Mouse (Mus musculus) CD4-positive, CD25-positive, alpha-beta regulatory T cell, adult 2 months (primary cell): ENCODE measurements around the gene Knop1.

ENCODE experiments used
- DNase-seq: peaks from one replicate; pipeline ENCODE4 v3.0.0-alpha.2; 2012; ENCODE audit warnings: low read depth, low spot score

Gene Knop1

GRCm38 (mm10) chr7:118855877-118856304, at the start of gene Knop1:
TSS of gene Knop1 (minus strand) at chr7:118856254.
- no peak for DNase-seq

GRCm38 (mm10) chr7:118904530-118904929, 48.5 kb upstream of the Knop1 start:
- no peak for DNase-seq

DNA sequence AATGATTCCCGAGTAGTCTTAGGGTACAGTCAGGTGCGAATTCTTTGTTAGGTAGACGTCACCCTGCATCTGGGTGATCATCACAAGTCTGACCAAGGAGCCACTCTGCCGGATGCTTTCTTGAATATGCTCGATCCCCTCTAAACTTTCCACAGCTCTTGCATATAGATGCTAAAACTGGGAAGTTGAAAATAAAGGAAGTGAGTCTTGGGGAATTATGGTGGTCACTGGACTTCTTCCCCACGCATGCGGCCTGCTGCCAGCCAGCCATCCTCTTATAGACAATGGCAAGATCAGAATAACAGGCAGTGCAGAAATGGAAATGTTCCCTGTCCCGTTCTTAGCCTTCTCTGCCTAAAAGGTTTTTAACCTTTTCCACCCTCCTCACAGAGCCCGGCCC, 47.8 kb upstream of the Knop1 start:
- no peak for DNase-seq

- DNase-seq, result no peak
Measured at GRCm38 (mm10) chr7:118902944-118903343, 46.9 kb upstream of the Knop1 start.

DNA sequence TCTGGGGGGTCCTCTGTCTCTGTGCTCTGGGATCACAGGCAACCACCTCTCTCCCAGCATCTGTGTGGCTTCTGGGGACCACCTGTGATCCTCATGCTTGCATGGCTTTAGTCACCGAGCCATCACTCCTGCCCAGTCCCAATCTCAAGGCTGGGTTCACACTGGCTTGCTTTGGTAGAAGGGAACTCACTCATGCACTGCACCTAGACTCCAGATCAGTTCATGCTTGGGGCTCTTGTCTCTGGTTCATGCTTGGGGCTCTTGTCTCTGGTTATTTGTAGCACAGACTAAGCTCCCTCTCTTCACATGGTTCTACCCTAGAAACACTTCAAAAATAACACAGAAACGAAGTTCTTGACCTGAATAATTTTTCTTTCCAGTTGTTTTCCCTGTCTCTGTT, 44.0 kb upstream of the Knop1 start:
- DNase-seq, result no peak

GRCm38 (mm10) chr7:118898063-118898462, 42.0 kb upstream of the Knop1 start:
- DNase-seq, result peak; percentile 3

DNA sequence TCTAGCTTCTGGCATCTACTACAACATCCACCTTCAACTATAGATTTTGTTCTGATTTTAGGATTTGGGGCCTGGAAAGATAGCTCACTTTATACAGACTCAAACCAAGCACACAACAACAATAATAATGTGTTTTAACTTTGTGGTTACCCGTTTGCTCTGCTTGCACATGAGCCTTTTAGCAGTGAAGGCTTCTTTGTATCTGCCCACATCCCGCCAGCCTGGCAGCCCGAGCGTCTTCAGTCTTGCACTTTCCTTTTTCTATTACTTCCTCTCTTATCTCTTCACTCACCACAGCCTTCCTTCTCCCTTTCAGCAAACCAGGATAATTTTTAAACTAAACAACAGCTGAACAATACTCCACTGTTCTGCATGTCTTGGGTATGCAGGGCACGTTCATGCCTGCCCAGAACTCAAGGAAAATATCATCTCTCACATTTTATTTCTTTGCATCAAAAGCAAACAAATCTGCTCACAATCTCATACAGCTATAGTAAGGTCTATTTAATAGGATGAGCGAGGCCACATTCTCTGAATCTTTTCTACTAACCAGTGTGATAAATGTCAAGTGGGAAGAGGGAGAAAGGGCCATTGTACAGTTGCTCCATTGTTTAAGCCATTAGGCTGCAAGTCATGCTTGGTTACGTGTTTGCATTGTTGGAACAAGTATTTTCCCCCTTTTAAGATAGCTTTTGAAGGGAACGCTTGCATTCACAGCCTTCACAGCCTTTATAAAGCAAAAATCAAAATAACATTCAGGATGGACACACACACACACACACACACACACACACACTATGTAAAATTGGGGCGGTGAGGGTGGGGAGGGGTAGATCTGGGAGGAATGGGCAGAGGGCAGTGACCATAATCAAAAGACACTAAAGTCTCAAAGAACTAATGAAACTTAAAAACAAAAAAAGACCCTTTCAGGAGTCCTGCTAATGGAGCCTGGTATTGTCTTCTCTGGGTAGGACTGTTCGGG, 39.7 kb upstream of the Knop1 start:
- DNase-seq, result peak; percentile 6

DNA sequence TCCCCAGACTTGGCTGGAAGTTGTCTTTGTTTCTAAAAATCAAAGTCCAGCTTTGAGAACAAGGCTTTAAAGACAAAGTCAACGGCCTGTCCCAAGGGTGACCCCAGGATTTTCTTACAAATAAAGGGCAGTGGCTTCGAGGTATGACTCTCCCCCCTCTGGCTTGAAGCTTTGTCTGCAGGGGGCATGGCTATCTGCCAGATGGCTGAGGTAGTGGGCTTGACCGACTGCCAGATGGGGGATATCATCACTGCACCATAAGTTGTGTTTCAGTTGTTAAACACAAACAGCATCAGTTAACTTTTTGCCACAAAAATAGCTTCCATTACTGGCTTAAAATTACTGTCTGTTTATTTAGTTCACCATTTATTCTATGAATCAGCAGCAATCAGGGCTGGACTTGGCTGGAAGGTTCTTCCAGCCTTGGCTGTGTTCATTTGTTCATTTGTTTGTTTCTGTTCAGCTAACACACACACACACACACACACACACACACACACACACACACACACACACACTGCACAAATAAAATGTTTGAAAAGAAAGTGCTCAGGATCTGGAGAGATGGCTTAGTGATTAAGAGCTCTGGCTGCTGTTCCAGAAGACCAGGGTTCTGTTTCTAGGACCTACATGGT, 33.1 kb upstream of the Knop1 start:
- DNase-seq, result no peak

GRCm38 (mm10) chr7:118887303-118888055, 31.4 kb upstream of the Knop1 start:
- DNase-seq, result no peak

- no peak for DNase-seq
Measured at GRCm38 (mm10) chr7:118884969-118885368, 28.9 kb upstream of the Knop1 start.

GRCm38 (mm10) chr7:118883957-118884356, 27.9 kb upstream of the Knop1 start:
- DNase-seq, result no peak

- DNase-seq, result no peak
Measured at GRCm38 (mm10) chr7:118879466-118880029, 23.5 kb upstream of the Knop1 start.

- DNase-seq, result no peak
Measured at GRCm38 (mm10) chr7:118865362-118865761, 9.3 kb upstream of the Knop1 start.

- no peak for DNase-seq
Measured at GRCm38 (mm10) chr7:118858640-118859039, 2.6 kb upstream of the Knop1 start.

- peak; percentile 93 for DNase-seq
Measured at GRCm38 (mm10) chr7:118855171-118855876, 730 bp downstream of the Knop1 start, which contains the start of gene Iqck. TSS of gene Iqck (plus strand) at chr7:118855752.

DNA sequence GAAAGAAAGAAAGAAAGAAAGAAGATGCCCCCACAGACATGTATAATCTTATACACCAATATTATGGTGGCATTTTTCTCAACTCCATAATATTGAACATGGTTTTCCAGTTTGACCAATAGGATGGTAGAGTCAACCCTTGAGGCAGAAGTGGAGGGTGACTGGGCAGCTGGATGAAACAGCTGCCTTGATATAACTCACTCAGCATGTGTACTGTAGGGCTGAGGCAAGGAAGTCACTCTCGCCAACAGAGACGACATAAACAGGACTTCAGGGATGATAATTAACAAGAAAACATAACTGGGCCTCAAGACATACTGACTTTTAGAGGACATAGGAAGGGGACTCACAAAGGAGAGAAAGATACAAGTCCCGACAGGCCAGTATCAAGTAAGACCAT, 1.4 kb downstream of the Knop1 start:
- no peak for DNase-seq

GRCm38 (mm10) chr7:118852611-118853010, 3.4 kb downstream of the Knop1 start:
- DNase-seq, result no peak

DNA sequence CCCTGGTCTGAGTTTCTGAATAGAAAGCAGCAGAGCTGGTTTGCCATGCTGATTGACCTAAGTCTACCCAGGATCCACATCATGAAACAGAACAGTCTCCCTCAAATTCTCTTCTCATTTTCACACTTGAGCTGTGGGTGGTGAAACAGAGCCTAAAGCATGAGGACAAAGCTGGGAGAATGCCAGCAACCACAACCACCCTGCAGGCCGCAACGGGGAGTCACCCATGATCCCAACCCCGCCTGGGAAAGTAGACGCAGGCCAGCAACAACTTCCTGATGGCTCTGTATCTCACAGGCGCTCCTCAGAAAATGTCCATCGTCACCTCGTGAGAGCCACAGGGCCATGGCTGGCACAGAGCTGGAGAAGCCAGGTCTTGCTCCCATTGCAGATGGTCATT, 4.5 kb downstream of the Knop1 start:
- DNase-seq, result no peak

DNA sequence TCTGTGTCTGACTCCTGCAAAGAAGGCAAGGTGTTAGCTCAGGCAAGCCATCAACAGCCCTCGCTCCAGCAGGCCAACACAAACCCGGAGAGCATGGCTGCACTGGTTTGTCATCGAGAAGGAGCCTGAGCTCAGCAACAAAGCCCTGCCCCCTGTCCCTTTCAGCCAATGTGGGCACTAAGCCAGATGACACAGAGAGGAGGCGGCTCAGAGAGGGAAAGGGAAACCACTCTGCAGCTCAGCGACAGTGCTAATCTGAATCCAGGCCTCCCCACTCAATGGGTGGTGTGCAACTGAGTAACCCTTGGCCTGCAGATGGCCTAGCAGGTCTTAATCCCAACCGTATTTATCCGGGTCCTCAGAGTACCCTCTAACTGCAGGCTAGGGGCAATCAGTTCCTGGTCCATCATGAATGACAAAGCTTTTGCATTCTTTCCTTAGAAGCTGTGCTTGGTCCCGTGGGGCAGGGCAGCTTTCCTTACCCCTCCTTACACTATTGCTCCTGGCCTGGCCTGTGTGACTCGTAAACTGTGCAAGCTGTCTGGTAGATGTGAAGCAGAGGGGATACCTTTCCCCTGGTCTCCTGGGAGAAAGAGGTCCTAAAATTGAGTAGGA, 5.3 kb downstream of the Knop1 start:
- DNase-seq, result no peak

DNA sequence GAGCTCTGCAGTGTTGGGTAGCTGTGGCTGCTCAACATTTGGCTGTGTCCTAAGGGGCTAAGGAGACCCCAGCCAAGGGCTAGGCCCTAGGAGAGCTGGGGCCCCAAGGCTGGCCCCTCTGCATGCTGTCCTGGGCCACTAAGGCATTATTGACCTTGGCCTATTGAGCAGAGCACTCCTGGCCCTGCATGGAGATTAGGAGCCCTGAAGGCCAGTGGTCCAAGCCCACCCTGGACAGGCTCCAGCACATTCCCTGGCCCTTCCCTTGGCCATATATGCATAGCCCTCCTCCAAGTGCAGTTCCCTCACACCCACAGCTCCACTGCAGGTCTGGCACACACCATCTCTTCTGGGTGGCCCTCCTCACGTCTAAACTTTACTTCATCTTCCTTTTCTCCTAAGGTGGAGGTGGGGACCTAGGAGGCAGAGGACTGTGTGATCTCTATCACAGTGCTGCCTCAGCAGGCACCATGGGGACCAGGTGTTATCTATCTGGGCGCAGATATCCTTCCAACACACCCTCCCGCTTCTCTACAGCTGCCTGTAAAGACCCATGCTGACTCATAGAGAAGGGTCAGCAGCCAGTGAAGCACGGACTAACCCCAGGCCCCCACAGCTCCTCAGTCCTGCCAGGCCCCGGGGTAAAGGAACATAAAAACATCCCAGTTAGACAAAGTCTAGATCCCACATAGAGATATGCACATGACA, 6.4 kb downstream of the Knop1 start:
- DNase-seq, result no peak
